Mouse (Mus musculus): Measurements from ENCODE around the gene Taf1d.

DNA sequence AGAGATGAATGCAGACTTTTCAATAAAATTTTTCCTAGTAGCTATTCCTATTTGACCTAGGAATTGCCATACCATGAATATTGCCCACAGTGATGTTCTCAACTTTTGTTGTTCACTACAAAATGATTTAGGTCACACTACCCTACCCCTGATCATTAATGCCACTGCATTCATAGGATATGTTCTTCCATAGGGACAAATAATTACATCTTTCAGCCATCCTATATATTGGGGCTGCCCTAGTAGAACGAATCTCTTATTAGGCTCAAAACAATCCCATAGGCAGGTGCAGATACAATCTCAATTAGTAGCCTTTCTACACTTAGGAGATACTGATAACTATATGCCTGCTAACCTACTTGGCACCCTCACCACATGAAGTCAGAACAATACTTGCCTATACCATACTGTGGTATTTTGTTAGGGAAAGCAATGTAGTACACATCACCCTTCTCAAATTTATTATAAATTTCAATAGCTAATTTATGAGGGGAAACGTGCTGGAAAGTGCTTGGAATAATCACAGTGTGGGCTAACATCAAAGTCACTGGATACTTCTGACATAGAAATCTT is 12.2 kb downstream of the Taf1d start:
- no peak for TF ChIP-seq CTCF (conservative IDR thresholded peaks at IDR 0.05; ENCODE audit: low read length)
- TF ChIP-seq NANOG (IDR thresholded peaks at IDR 0.05; ENCODE audit: borderline replicate concordance, low read length): no peak
- no peak for TF ChIP-seq POU5F1 (IDR thresholded peaks at IDR 0.05; ENCODE audit: borderline replicate concordance, low read length)
